Comparison of ENCODE assay signal across 9 mouse cellular contexts in the genomic region with DNA sequence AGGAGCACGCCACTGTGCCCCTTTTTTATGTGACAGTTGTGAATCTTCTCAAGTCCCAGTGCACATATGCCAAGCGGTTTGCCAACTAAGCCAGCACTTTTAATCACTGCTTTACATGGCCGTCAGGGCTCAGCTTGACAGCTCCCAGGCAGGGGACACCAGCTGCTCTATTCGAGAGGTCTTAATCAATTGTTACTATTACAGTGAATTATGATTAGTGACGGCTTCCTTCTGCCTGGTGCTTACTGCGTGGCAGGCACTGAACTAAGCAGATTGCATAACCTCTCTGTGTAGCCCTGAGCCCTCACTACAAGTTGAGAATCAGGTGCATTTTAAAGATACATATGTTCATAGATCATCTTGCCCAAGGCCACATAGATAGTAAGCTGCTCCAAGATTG. TPM values are rescaled to one million over a fixed set of nuclear protein-coding genes. Genes with fewer than 3 reads are reported as not detected.
DNase-seq lines count a peak whose midpoint lies in the region; ATAC-seq and TF ChIP-seq lines count a peak whose summit lies in the region.
"Had no signal": no experiment of that assay in that cellular context is flagged by ENCODE, and none has a peak within 500 bp of the region (broad histone marks: within the 10 kb centered on the region; RNA-seq: fewer than 3 reads in every experiment).

No protein-coding gene starts in this region.

- H3K9me3 ChIP-seq in kidney, postnatal 0 days (replicated peaks; ENCODE audit: low read length): no peaks in the 10 kb centered on the region
- H3K9me3 ChIP-seq in forebrain, embryonic 14.5 days (replicated peaks; ENCODE audit: control insufficient read depth, low read length): no peaks in the 10 kb centered on the region
- H3K9me3 ChIP-seq in hindbrain, embryonic 14.5 days (ENCODE audit: control insufficient read depth, low read length): no peaks in the 10 kb centered on the region
- H3K9me3 ChIP-seq in neural tube, embryonic 12.5 days: no peaks in the 10 kb centered on the region
- H3K9me3 ChIP-seq: embryonic facial prominence, embryonic 13.5 days had no signal

- no peak for TF ChIP-seq CTCF in kidney, postnatal 0 days (IDR thresholded peaks at IDR 0.05; ENCODE audit: low read depth)

- H3K36me3 ChIP-seq in kidney, postnatal 0 days (ENCODE audit: insufficient read depth, low read length): no peaks in the 10 kb centered on the region
- H3K36me3 ChIP-seq in forebrain, embryonic 14.5 days (ENCODE audit: control insufficient read depth, insufficient read depth, low read length): no peaks in the 10 kb centered on the region
- no peaks in the 10 kb centered on the region for H3K36me3 ChIP-seq in hindbrain, embryonic 14.5 days (replicated peaks; ENCODE audit: control insufficient read depth, insufficient read depth)
- H3K36me3 ChIP-seq in neural tube, embryonic 12.5 days: no peaks in the 10 kb centered on the region
- H3K36me3 ChIP-seq: embryonic facial prominence, embryonic 13.5 days had no signal

- peak; percentile 15; the same call in 1 of the 2 replicates for ATAC-seq in kidney, postnatal 0 days (replicated peaks; ENCODE audit: low FRiP score, low read depth)
- peak; percentile 85 for ATAC-seq in forebrain, embryonic 14.5 days
- ATAC-seq in hindbrain, embryonic 14.5 days (ENCODE audit: low FRiP score): peak; percentile 84
- ATAC-seq in neural tube, embryonic 12.5 days (ENCODE audit: low FRiP score, low read depth): peak; percentile 90
- no peak for ATAC-seq in granulocyte monocyte progenitor cell, adult 5-6 weeks (replicated peaks; ENCODE audit: poor library complexity, severe bottlenecking)

- no peak overlapping the region for H3K9ac ChIP-seq in kidney, postnatal 0 days (ENCODE audit: low read depth, low read length)
- H3K9ac ChIP-seq in forebrain, embryonic 14.5 days (ENCODE audit: low read length): no peak overlapping the region
- no peak overlapping the region for H3K9ac ChIP-seq in hindbrain, embryonic 14.5 days
- H3K9ac ChIP-seq in neural tube, embryonic 12.5 days: no peak overlapping the region
- H3K9ac ChIP-seq: embryonic facial prominence, embryonic 13.5 days had no signal

- WGBS in kidney, postnatal 0 days: 38% methylated on average over 6 of the region's 6 CpGs
- WGBS in forebrain, embryonic 14.5 days: 19% methylated on average over 6 of the region's 6 CpGs
- 25% methylated on average over 6 of the region's 6 CpGs for WGBS in hindbrain, embryonic 14.5 days
- WGBS in neural tube, embryonic 12.5 days: 33% methylated on average over 6 of the region's 6 CpGs

- H3K4me2 ChIP-seq in kidney, postnatal 0 days (ENCODE audit: low read length): peak overlapping the region; percentile 15; the same call in 1 of the 2 replicates
- H3K4me2 ChIP-seq in forebrain, embryonic 14.5 days (ENCODE audit: low read length): no peak overlapping the region
- H3K4me2 ChIP-seq in hindbrain, embryonic 14.5 days (replicated peaks): no peak overlapping the region
- no peak overlapping the region for H3K4me2 ChIP-seq in neural tube, embryonic 12.5 days (replicated peaks)
- H3K4me2 ChIP-seq: embryonic facial prominence, embryonic 13.5 days had no signal

- no peaks in the 10 kb centered on the region for H3K27me3 ChIP-seq in kidney, postnatal 0 days (ENCODE audit: insufficient read depth, low read length)
- no peaks in the 10 kb centered on the region for H3K27me3 ChIP-seq in forebrain, embryonic 14.5 days (replicated peaks; ENCODE audit: control insufficient read depth, insufficient read depth, low read length)
- no peaks in the 10 kb centered on the region for H3K27me3 ChIP-seq in hindbrain, embryonic 14.5 days (ENCODE audit: control insufficient read depth, insufficient read depth, low read length)
- no peaks in the 10 kb centered on the region for H3K27me3 ChIP-seq in neural tube, embryonic 12.5 days (replicated peaks)
- H3K27me3 ChIP-seq: embryonic facial prominence, embryonic 13.5 days had no signal

- H3K27ac ChIP-seq in kidney, postnatal 0 days: peak overlapping the region; percentile 78
- no peak overlapping the region; the same call in 1 of the 2 replicates for H3K27ac ChIP-seq in forebrain, embryonic 14.5 days (ENCODE audit: low read depth, low read length)
- peak overlapping the region; percentile 3; the same call in 1 of the 2 replicates for H3K27ac ChIP-seq in hindbrain, embryonic 14.5 days
- no peak overlapping the region for H3K27ac ChIP-seq in neural tube, embryonic 12.5 days
- H3K27ac ChIP-seq: embryonic facial prominence, embryonic 13.5 days had no signal

- no peak for DNase-seq in kidney, postnatal 0 days (ENCODE audit: low spot score)
- DNase-seq in kidney, adult 18-20 months: no peak
- peak; percentile 77 for DNase-seq in forebrain, embryonic 14.5 days (ENCODE audit: low spot score)
- peak; percentile 60 for DNase-seq in hindbrain, embryonic 14.5 days (ENCODE audit: low spot score)
- DNase-seq in right cerebral cortex, postnatal 10 days (ENCODE audit: low spot score in 2 of 2): no peak

- no peak overlapping the region for H3K4me3 ChIP-seq in kidney, postnatal 0 days (replicated peaks; ENCODE audit: low read depth, low read length)
- no peak overlapping the region for H3K4me3 ChIP-seq in forebrain, embryonic 14.5 days (ENCODE audit: low read depth, low read length)
- H3K4me3 ChIP-seq in hindbrain, embryonic 14.5 days (replicated peaks; ENCODE audit: low read length): no peak overlapping the region
- H3K4me3 ChIP-seq in neural tube, embryonic 12.5 days: no peak overlapping the region
- H3K4me3 ChIP-seq: embryonic facial prominence, embryonic 13.5 days had no signal

- 0 out of 2 replicates have a peak, but pooled peaks cover 6% of the 10 kb centered on the region for H3K4me1 ChIP-seq in kidney, postnatal 0 days (replicated peaks; ENCODE audit: insufficient read depth, low read length)
- H3K4me1 ChIP-seq in forebrain, embryonic 14.5 days (ENCODE audit: control insufficient read depth, insufficient read depth, low read length): peaks cover 12% of the 10 kb centered on the region
- no peaks in the 10 kb centered on the region for H3K4me1 ChIP-seq in hindbrain, embryonic 14.5 days (replicated peaks; ENCODE audit: control insufficient read depth, insufficient read depth, low read length)
- H3K4me1 ChIP-seq in neural tube, embryonic 12.5 days: peaks cover 15% of the 10 kb centered on the region
- H3K4me1 ChIP-seq: embryonic facial prominence, embryonic 13.5 days had no signal

RNA-seq across cellular contexts. Expression of a gene that starts 0.7 kb away (rescaled TPM):
- polyA plus RNA-seq in kidney, postnatal 0 days (2015; fragmentation: Nextera tagmentation; extraction: Ambion mirVana): 4.3 and 4.4 TPM in 2 replicates
- polyA plus RNA-seq in forebrain, embryonic 14.5 days (2014; fragmentation: Nextera tagmentation; extraction: Ambion mirVana): 8.0 and 13.8 TPM in 2 replicates
- 15.4 and 19.0 TPM in 2 replicates for polyA plus RNA-seq in hindbrain, embryonic 14.5 days (2014; fragmentation: Nextera tagmentation; extraction: Ambion mirVana)
- polyA plus RNA-seq in neural tube, embryonic 12.5 days (2016; fragmentation: Nextera tagmentation; extraction: Ambion mirVana): 2.6 and 3.0 TPM in 2 replicates
- not detected in 2 replicates for total RNA-seq in granulocyte monocyte progenitor cell, adult 5-6 weeks (2014; fragmentation: Nextera tagmentation)
- not detected in 2 replicates for total RNA-seq in granulocyte monocyte progenitor cell, adult 5-6 weeks (2017)
- total RNA-seq: MEL had no signal

RNA-seq across cellular contexts. Expression of a gene that starts 45.8 kb away (rescaled TPM):
- 4.0 and 6.6 TPM in 2 replicates for polyA plus RNA-seq in kidney, postnatal 0 days (2015; fragmentation: Nextera tagmentation; extraction: Ambion mirVana)
- polyA plus RNA-seq in forebrain, embryonic 14.5 days (2014; fragmentation: Nextera tagmentation; extraction: Ambion mirVana): 3.3 and 5.3 TPM in 2 replicates
- 3.4 and 4.6 TPM in 2 replicates for polyA plus RNA-seq in hindbrain, embryonic 14.5 days (2014; fragmentation: Nextera tagmentation; extraction: Ambion mirVana)
- 2.9 and 3.3 TPM in 2 replicates for polyA plus RNA-seq in neural tube, embryonic 12.5 days (2016; fragmentation: Nextera tagmentation; extraction: Ambion mirVana)
- total RNA-seq in granulocyte monocyte progenitor cell, adult 5-6 weeks (2014; fragmentation: Nextera tagmentation): 104 and 179 TPM in 2 replicates
- total RNA-seq in granulocyte monocyte progenitor cell, adult 5-6 weeks (2017): 52.2 and 73.5 TPM in 2 replicates

Comparison
In these comparisons a context has a peak if more than half of its experiments do, and no peak if none do; other contexts are left out.
1. DNase-seq: peak in forebrain, embryonic 14.5 days (single experiment) and hindbrain, embryonic 14.5 days (single experiment); none in kidney, postnatal 0 days (single experiment), kidney, adult 18-20 months (single experiment) and right cerebral cortex, postnatal 10 days (0 of 2).
2. H3K27ac ChIP-seq: peak in kidney, postnatal 0 days (single experiment) and hindbrain, embryonic 14.5 days (single experiment); none in forebrain, embryonic 14.5 days (single experiment) and neural tube, embryonic 12.5 days (single experiment).